Mouse (Mus musculus): ENCODE measurements around the gene Rtn1.

DNA sequence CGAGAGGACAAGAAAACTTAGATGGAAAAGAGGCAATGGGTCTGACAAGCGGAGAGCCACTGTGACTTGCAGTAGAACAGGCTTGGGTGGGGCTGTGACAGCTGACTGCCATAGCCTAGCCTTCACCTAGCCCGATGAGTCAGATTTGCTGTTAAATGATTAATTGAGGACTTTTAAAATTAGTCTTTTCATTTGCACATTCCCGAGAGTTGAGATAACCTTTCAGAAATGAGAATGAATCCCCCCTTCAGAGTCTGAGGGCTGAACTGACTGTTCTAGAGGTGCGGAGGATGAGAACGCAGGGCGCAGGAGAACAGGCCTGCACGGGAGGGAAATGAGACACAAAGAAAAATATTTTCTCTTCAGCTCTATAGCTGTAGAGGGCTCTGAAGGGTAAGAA lies 107.9 kb downstream of the Rtn1 start:
- no peak for TF ChIP-seq CTCF (IDR thresholded peaks at IDR 0.05; ENCODE audit: extremely low read depth, insufficient read depth, low read length)
- no peak for TF ChIP-seq POLR2A (IDR thresholded peaks at IDR 0.05; ENCODE audit: extremely low read depth, insufficient read depth, low read length)
